Mouse (Mus musculus) R1 (cell line): ENCODE measurements around the gene Pkp4.
A peak's percentile ranks its signal among the peaks of the same experiment; 100 is the strongest.

Experiments
- DNase-seq: peaks from one replicate; pipeline ENCODE4 v3.0.0-alpha.2; 2018; ENCODE audit warnings: low read depth, low spot score

The Pkp4 gene

GRCm38 (mm10) chr2:59160605-59160963 is at the start of gene Pkp4, which contains the start of gene Ccdc148:
Gene Pkp4, plus strand, starts transcription at chr2:59160850.
Gene Ccdc148, minus strand, starts transcription at chr2:59160683.
- peak; percentile 98 for DNase-seq

GRCm38 (mm10) chr2:59129023-59129422 is 31.6 kb upstream of the Pkp4 start:
- no peak for DNase-seq

GRCm38 (mm10) chr2:59129821-59130220 is 30.8 kb upstream of the Pkp4 start:
- DNase-seq: no peak

- no peak for DNase-seq
Observed at GRCm38 (mm10) chr2:59131044-59131443, 29.6 kb upstream of the Pkp4 start.

- no peak for DNase-seq
Observed at GRCm38 (mm10) chr2:59155428-59155827, 5.2 kb upstream of the Pkp4 start.

- no peak for DNase-seq
Observed at GRCm38 (mm10) chr2:59158117-59158516, 2.5 kb upstream of the Pkp4 start.

- no peak for DNase-seq
Observed at GRCm38 (mm10) chr2:59159961-59160604, 567 bp upstream of the Pkp4 start.

- DNase-seq: peak; percentile 49
Observed at GRCm38 (mm10) chr2:59161021-59161440, 381 bp downstream of the Pkp4 start.

GRCm38 (mm10) chr2:59161441-59162284 is 1.0 kb downstream of the Pkp4 start:
- DNase-seq: peak; percentile 87

- DNase-seq: no peak
Observed at GRCm38 (mm10) chr2:59162285-59162600, 1.6 kb downstream of the Pkp4 start.

- DNase-seq: no peak
Observed at GRCm38 (mm10) chr2:59166976-59167375, 6.3 kb downstream of the Pkp4 start.

- DNase-seq: no peak
Observed at GRCm38 (mm10) chr2:59167830-59168229, 7.2 kb downstream of the Pkp4 start.

- no peak for DNase-seq
Observed at GRCm38 (mm10) chr2:59169572-59170207, 9.0 kb downstream of the Pkp4 start.

- DNase-seq: no peak
Observed at GRCm38 (mm10) chr2:59170208-59170589, 9.5 kb downstream of the Pkp4 start.

GRCm38 (mm10) chr2:59170593-59170992 is 9.9 kb downstream of the Pkp4 start:
- DNase-seq: no peak

GRCm38 (mm10) chr2:59171533-59171932 is 10.9 kb downstream of the Pkp4 start:
- DNase-seq: peak; percentile 68

- DNase-seq: no peak
Observed at GRCm38 (mm10) chr2:59175926-59176325, 15.3 kb downstream of the Pkp4 start.

GRCm38 (mm10) chr2:59178191-59178590 is 17.5 kb downstream of the Pkp4 start:
- no peak for DNase-seq

GRCm38 (mm10) chr2:59178960-59179359 is 18.3 kb downstream of the Pkp4 start:
- DNase-seq: no peak

- peak; percentile 67 for DNase-seq
Observed at GRCm38 (mm10) chr2:59179487-59179886, 18.8 kb downstream of the Pkp4 start.

- no peak for DNase-seq
Observed at GRCm38 (mm10) chr2:59181321-59182113, 20.9 kb downstream of the Pkp4 start.

- no peak for DNase-seq
Observed at GRCm38 (mm10) chr2:59183541-59183940, 22.9 kb downstream of the Pkp4 start.
